In the genomic region with DNA sequence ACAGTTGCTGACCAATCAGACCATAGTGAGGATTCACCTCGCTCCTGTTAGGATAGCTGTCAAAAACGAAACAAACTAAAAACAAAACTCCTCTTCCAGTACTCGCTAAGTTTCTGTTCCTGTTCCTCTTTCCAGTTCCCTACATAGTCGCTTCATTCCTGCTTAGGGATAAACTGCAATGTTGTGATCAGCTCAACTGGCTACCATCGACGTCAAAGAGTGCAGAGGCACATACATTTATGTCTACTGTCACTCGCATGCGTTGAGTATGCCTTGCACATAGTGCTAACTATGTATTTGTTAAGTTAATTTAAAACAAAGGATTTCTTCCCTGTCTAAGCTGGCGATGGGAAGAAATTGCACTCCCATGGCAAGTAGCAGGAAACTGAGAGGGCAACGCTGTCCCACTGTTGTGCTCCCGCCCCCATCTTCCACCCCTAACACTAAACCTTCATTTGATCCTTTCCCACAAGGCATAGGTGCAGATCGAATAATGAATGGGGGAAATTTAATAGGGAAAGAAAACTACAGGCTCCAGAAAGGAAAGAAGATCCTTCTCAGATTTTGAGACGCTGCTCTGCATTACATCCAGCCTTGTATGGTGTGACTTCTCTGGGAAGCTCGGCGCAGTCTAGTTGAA, we compare ENCODE assay signal across 8 mouse cellular contexts. TPM values are rescaled to one million over a fixed set of nuclear protein-coding genes. Genes with fewer than 3 reads are reported as not detected.
A peak's percentile ranks its signal among the peaks of the same experiment; 100 is the strongest.
DNase-seq lines count a peak whose midpoint lies in the region; ATAC-seq lines count a peak whose summit lies in the region.

No protein-coding gene starts in this region.

- H3K36me3 ChIP-seq in hindbrain, embryonic 10.5 days, result peaks cover 15% of the 10 kb centered on the region
- peaks cover 30% of the 10 kb centered on the region for H3K36me3 ChIP-seq in megakaryocyte, embryonic 14.5 days (replicated peaks; ENCODE audit: low read length)

- peaks cover 36% of the 10 kb centered on the region for H3K27me3 ChIP-seq in hindbrain, embryonic 10.5 days (ENCODE audit: insufficient read depth, poor library complexity, severe bottlenecking)
- H3K27me3 ChIP-seq in megakaryocyte, embryonic 14.5 days (replicated peaks), result peaks cover 27% of the 10 kb centered on the region

- peak overlapping the region; percentile 59 for H3K4me3 ChIP-seq in hindbrain, embryonic 10.5 days
- H3K4me3 ChIP-seq in megakaryocyte, embryonic 14.5 days (replicated peaks), result peak overlapping the region; percentile 92

- WGBS in hindbrain, embryonic 10.5 days, result 40% methylated on average over 15 of the region's 15 CpGs

- ATAC-seq in CD4-positive, CD25-positive, alpha-beta regulatory T cell, adult 4 months, result no peak
- no peak for ATAC-seq in cerebellum, adult (ENCODE audit: insufficient number of reproducible peaks, low FRiP score, low TSS enrichment)

- peak; percentile 21 for DNase-seq in CD4-positive, CD25-positive, alpha-beta regulatory T cell, adult 2 months (ENCODE audit: low read depth, low spot score)
- DNase-seq in A20 (ENCODE audit: low read depth, low spot score), result peak; percentile 53
- no peak for DNase-seq in hindbrain, embryonic 10.5 days (ENCODE audit: low spot score)
- DNase-seq in right cerebral cortex, postnatal 10 days (ENCODE audit: low spot score in 2 of 2), result no peak
- DNase-seq in frontal cortex, postnatal 10 days (ENCODE audit: low spot score in 2 of 2), result no peak

- peak overlapping the region; percentile 71; the same call in 1 of the 2 replicates for H3K27ac ChIP-seq in hindbrain, embryonic 10.5 days

- peaks cover 43% of the 10 kb centered on the region for H3K4me1 ChIP-seq in hindbrain, embryonic 10.5 days (replicated peaks)
- H3K4me1 ChIP-seq in megakaryocyte, embryonic 14.5 days, result peaks cover 56% of the 10 kb centered on the region

- peaks cover 8% of the 10 kb centered on the region for H3K9me3 ChIP-seq in hindbrain, embryonic 10.5 days
- peaks cover 13% of the 10 kb centered on the region for H3K9me3 ChIP-seq in megakaryocyte, embryonic 14.5 days

RNA-seq across cellular contexts. Expression of a gene that starts 4.8 kb away (rescaled TPM):
- 10 to 100 TPM in 1 of 2 experiments, 1 to 10 TPM in 1; 9.6 to 10.3 TPM for polyA plus RNA-seq in CD4-positive, CD25-positive, alpha-beta regulatory T cell, adult 4 months (2017; shearing (Covaris generic))
- 25.4 and 49.0 TPM in 2 replicates for polyA plus RNA-seq in hindbrain, embryonic 10.5 days (2016; fragmentation: Nextera tagmentation; extraction: Ambion mirVana)
- 16.9 TPM in 1 of 2 replicates, not detected in the other for polyA plus RNA-seq in megakaryocyte, embryonic 14.5 days (2012; ENCODE audit: insufficient read depth, low replicate concordance)

RNA-seq across cellular contexts. Expression of a gene that starts 4.8 kb away (rescaled TPM):
- polyA plus RNA-seq in CD4-positive, CD25-positive, alpha-beta regulatory T cell, adult 4 months (2017; shearing (Covaris generic)), result under 1 TPM; 0.28 to 0.46 TPM
- polyA plus RNA-seq in hindbrain, embryonic 10.5 days (2016; fragmentation: Nextera tagmentation; extraction: Ambion mirVana), result 0.41 and 0.85 TPM in 2 replicates
- polyA plus RNA-seq in megakaryocyte, embryonic 14.5 days (2012; ENCODE audit: insufficient read depth, low replicate concordance), result 11.3 and 13.8 TPM in 2 replicates

RNA-seq across cellular contexts. Expression of a gene that starts 10.6 kb away (rescaled TPM):
- polyA plus RNA-seq in CD4-positive, CD25-positive, alpha-beta regulatory T cell, adult 4 months (2017; shearing (Covaris generic)), result 1 to 10 TPM; 4.9 to 6.6 TPM
- polyA plus RNA-seq in hindbrain, embryonic 10.5 days (2016; fragmentation: Nextera tagmentation; extraction: Ambion mirVana), result 39.0 and 115 TPM in 2 replicates
- polyA plus RNA-seq in megakaryocyte, embryonic 14.5 days (2012; ENCODE audit: insufficient read depth, low replicate concordance), result 5.3 and 6.7 TPM in 2 replicates

RNA-seq across cellular contexts. Expression of a gene that starts 18.6 kb away (rescaled TPM):
- polyA plus RNA-seq in CD4-positive, CD25-positive, alpha-beta regulatory T cell, adult 4 months (2017; shearing (Covaris generic)), result 10 to 100 TPM; 23.7 to 27.1 TPM
- polyA plus RNA-seq in hindbrain, embryonic 10.5 days (2016; fragmentation: Nextera tagmentation; extraction: Ambion mirVana), result 18.8 and 20.2 TPM in 2 replicates
- 12.8 and 20.1 TPM in 2 replicates for polyA plus RNA-seq in megakaryocyte, embryonic 14.5 days (2012; ENCODE audit: insufficient read depth, low replicate concordance)

RNA-seq across cellular contexts. Expression of a gene that starts 20.6 kb away (rescaled TPM):
- 10 to 100 TPM in 1 of 2 experiments, 1 to 10 TPM in 1; 10.0 to 18.7 TPM for polyA plus RNA-seq in CD4-positive, CD25-positive, alpha-beta regulatory T cell, adult 4 months (2017; shearing (Covaris generic))
- polyA plus RNA-seq in hindbrain, embryonic 10.5 days (2016; fragmentation: Nextera tagmentation; extraction: Ambion mirVana), result 297 and 381 TPM in 2 replicates
- polyA plus RNA-seq in megakaryocyte, embryonic 14.5 days (2012; ENCODE audit: insufficient read depth, low replicate concordance), result 271 and 450 TPM in 2 replicates

Comparison
In these comparisons a context has a peak if more than half of its experiments do, and no peak if none do; other contexts are left out.
1. DNase-seq: peak in CD4-positive, CD25-positive, alpha-beta regulatory T cell, adult 2 months (single experiment) and A20 (single experiment); none in hindbrain, embryonic 10.5 days (single experiment), right cerebral cortex, postnatal 10 days (0 of 2) and frontal cortex, postnatal 10 days (0 of 2).